Mouse (Mus musculus) CH12.LX (cell line): Measurements from ENCODE around the gene Pax5.

Experiments
- EP300 ChIP-seq: IDR thresholded peaks from 2 replicates; pipeline ENCODE4 v1.6.1; 2011; ENCODE audit warnings: low read length, improper control_type of control experiment
- MAZ ChIP-seq: IDR thresholded peaks from 2 replicates; pipeline ENCODE4 v1.6.1; 2012; ENCODE audit warnings: low read depth, mild to moderate bottlenecking, inconsistent platforms, low read length, improper control_type of control experiment, moderate library complexity
- ZNF384 ChIP-seq: IDR thresholded peaks from 2 replicates; pipeline ENCODE4 v1.6.1; 2012; ENCODE audit warnings: low read depth, low read length, improper control_type of control experiment, inconsistent platforms

DNA sequence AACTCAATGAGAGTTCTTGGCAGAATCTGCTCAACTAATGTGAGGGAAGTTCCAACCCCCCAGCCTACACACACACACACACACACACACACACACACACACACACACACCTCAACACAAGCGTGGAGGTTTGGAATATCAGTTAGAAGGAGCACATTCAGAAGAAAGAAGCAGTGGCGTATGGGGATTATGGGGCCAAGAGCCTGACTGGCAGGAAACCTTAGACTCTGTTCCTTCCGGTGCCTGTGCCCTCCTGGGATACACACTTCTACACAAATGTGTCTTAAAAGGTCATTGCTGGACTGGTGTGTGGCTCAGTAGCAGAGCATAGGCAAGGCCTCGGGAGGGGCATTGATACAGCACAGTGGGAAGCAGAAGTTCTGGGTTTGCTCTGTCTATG is 10.9 kb upstream of the Pax5 start:
- TF ChIP-seq ZNF384 (no peak), EP300 (no peak), MAZ (no peak)
